Mouse (Mus musculus) heart, adult 2 months (tissue): ENCODE measurements around the gene Rln3. TPM values are rescaled to one million over a fixed set of nuclear protein-coding genes. Genes with fewer than 3 reads are reported as not detected.

Experiments used
- DNase-seq, 2 experiments: peaks; one replicate each; pipeline ENCODE4 v3.0.0; 2021
- H3K27ac ChIP-seq: fragments of 200-600 bp; 2 replicates; pipeline ENCODE4 v1.8.1; 2022
- H3K27me3 ChIP-seq: fragments of 200-500 bp; 2 replicates; pipeline ENCODE4 v1.6.1; 2012; ENCODE audit warnings: mild to moderate bottlenecking, low read length, inconsistent platforms, mixed read lengths; ENCODE audit not compliant: control insufficient read depth, insufficient read depth
- H3K36me3 ChIP-seq: fragments of 200-500 bp; 2 replicates; pipeline ENCODE4 v1.6.1; 2012; ENCODE audit warnings: low read length, inconsistent platforms; ENCODE audit not compliant: control insufficient read depth, insufficient read depth
- H3K4me1 ChIP-seq: fragments of 200-500 bp; 2 replicates; pipeline ENCODE4 v1.6.1; 2011; ENCODE audit warnings: low read length; ENCODE audit not compliant: control insufficient read depth, insufficient read depth
- H3K4me3 ChIP-seq: fragments of 200-600 bp; 2 replicates; pipeline ENCODE4 v1.8.1; 2022
- H3K79me2 ChIP-seq: fragments of 200-500 bp; replicated peaks from 2 replicates; pipeline ENCODE4 v1.6.1; 2012; ENCODE audit warnings: mild to moderate bottlenecking, inconsistent platforms, low read length, moderate library complexity, mixed read lengths; ENCODE audit not compliant: control insufficient read depth, insufficient read depth
- H3K9ac ChIP-seq: fragments of 200-500 bp; 2 replicates; pipeline ENCODE4 v1.6.1; 2012; ENCODE audit warnings: low read depth, mild to moderate bottlenecking, control low read depth, inconsistent platforms, low read length, mixed read lengths
- CTCF ChIP-seq: fragments of 200-600 bp; IDR thresholded peaks from 2 replicates; pipeline ENCODE4 v1.8.1; 2022; ENCODE audit warnings: antibody characterized with exemption, mild to moderate bottlenecking, moderate library complexity
- EP300 ChIP-seq: fragments of 200-500 bp; IDR thresholded peaks from 2 replicates; pipeline ENCODE4 v1.6.1; 2011; ENCODE audit warnings: low read depth, low read length, control low read depth; ENCODE audit not compliant: insufficient read depth
- POLR2A ChIP-seq: fragments of 200-500 bp; IDR thresholded peaks from 2 replicates; pipeline ENCODE4 v1.6.1; 2011; ENCODE audit warnings: mild to moderate bottlenecking, low read depth, low read length, control low read depth; ENCODE audit not compliant: insufficient read depth
- WGBS: fragments of 180-500 bp; shearing (Covaris S2); methylation state at CpG from one replicate; pipeline ENCODE4 v1.1.7; 2018; 5-methylcytosine and 5-hydroxymethylcytosine counted together
- intact Hi-C: fragments of 180-260 bp; cut with DNase I; formaldehyde crosslinking; loops from one replicate; pipeline ENCODE4 v1.15.1; 2025
- polyA plus RNA-seq: library from polyadenylated mRNA; depleted of rRNA; stranded (reverse); fragments of >200 nt; gene quantifications from 2 replicates; pipeline ENCODE4 v1.2.3, GENCODE M21; 2012
- total RNA-seq, 2 experiments: library from RNA; stranded (reverse); gene quantifications; 2 replicates each; pipeline ENCODE4 v1.2.3; 2021

Rln3 gene
- total and polyA plus RNA-seq, 3 experiments = not detected

- H3K4me1 ChIP-seq = peaks cover 5% of the 10 kb centered on the region
- no peak overlapping the region for H3K9ac ChIP-seq
- intact Hi-C loops = loop anchor here (2.0 kb wide), 1 partner anchor 25 kb away; no protein-coding TSS in a partner anchor
- TF ChIP-seq POLR2A (no peak), EP300 (no peak), CTCF (no peak)
- peak in 1 of 2 experiments; percentile 63 for DNase-seq
- no peaks in the 10 kb centered on the region for H3K36me3 ChIP-seq
- no peaks in the 10 kb centered on the region for H3K27me3 ChIP-seq
- no peaks in the 10 kb centered on the region for H3K79me2 ChIP-seq
- no peak overlapping the region for H3K27ac ChIP-seq
- H3K4me3 ChIP-seq = no peak overlapping the region
- 47% methylated on average over 8 of the region's 8 CpGs for WGBS
Observed at GRCm38 (mm10) chr8:84063861-84064610, 19.2 kb upstream of the Rln3 start.

DNA sequence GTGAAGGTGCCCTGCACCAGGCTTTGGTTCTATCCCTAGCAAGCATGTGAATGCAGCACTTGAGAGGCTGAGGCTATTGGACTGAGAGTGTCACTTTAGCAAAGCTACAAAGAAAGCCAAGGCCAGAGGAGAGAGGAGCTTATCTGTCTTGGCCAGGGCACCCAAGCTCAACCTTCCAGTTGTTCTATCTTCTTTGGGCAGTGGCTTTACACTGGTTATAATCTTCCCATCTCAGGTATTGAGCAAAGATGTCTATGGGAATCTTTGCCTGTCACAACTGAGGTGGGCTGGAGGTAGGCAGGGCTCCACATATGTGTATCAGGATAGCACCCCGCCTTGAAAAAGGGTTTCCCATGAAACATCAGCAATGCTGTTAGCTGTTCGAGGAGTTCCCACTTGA is 15.4 kb upstream of the Rln3 start:
- no peak for DNase-seq
- 87% methylated on average over 2 of the region's 2 CpGs for WGBS

DNA sequence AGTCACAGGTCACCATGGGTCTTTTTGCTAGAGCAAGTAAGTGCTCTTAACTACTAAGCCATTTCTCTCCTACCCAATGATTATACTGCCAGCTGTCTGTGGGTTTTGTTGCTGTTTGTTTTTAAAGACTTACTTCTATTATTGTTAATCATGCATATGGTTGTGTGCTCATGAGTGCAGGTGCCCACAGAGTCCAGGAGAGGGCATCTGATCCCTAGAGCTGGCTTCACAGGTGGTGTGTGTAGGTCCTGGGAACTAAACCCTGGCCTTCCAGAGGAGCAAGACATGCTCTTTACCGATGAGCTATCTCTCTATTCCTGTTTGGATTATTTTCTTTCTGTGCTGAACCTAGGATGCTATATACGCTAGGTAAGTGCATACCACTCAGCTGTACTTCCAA is 14.4 kb upstream of the Rln3 start:
- H3K36me3 ChIP-seq = no peaks in the 10 kb centered on the region
- no peak overlapping the region for H3K4me3 ChIP-seq
- TF ChIP-seq POLR2A = no peak
- TF ChIP-seq CTCF = no peak
- TF ChIP-seq EP300 = no peak
- no peaks in the 10 kb centered on the region for H3K27me3 ChIP-seq
- H3K79me2 ChIP-seq = no peaks in the 10 kb centered on the region
- intact Hi-C loops = no loop called here
- WGBS = 92% methylated on average over 2 of the region's 2 CpGs
- no peak overlapping the region for H3K27ac ChIP-seq
- DNase-seq = no peak
- no peak overlapping the region for H3K9ac ChIP-seq
- no peaks in the 10 kb centered on the region for H3K4me1 ChIP-seq

More for the DNA sequence above, 15.4 kb upstream of the Rln3 start:
- Histone ChIP-seq H3K4me3 (no peak overlapping the region), H3K36me3 (no peaks in the 10 kb centered on the region), H3K27me3 (no peaks in the 10 kb centered on the region), H3K9ac (no peak overlapping the region), H3K79me2 (no peaks in the 10 kb centered on the region), H3K4me1 (no peaks in the 10 kb centered on the region), H3K27ac (no peak overlapping the region)
- TF ChIP-seq POLR2A (no peak), CTCF (no peak), EP300 (no peak)
- intact Hi-C loops = no loop called here

DNA sequence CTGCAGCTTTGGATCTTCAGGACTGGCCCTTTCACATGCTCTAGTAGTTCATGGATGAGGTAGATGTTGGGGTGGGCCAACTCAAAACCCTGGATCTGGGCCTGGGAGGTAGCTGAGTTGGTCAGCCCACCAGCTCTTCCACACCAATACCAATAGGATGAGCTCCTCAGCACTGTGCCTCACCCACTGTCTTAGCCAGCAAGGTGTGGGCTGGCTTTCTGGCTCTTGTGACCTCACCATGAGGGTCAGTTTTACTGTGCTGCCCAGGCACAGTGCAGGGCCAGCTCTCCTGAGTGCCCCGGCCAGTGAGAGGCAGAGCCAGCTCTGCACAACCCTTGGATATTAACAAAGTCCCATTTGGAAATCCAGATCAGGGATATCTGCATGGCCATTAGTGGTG is 13.0 kb upstream of the Rln3 start:
- DNase-seq = no peak
- Histone ChIP-seq H3K4me3 (no peak overlapping the region), H3K79me2 (no peaks in the 10 kb centered on the region), H3K9ac (no peak overlapping the region), H3K4me1 (no peaks in the 10 kb centered on the region), H3K27ac (no peak overlapping the region), H3K27me3 (no peaks in the 10 kb centered on the region), H3K36me3 (no peaks in the 10 kb centered on the region)
- TF ChIP-seq EP300 = no peak
- TF ChIP-seq CTCF = no peak
- no peak for TF ChIP-seq POLR2A
- WGBS = 96% methylated on average over 1 of the region's 1 CpGs
- intact Hi-C loops = no loop called here

DNA sequence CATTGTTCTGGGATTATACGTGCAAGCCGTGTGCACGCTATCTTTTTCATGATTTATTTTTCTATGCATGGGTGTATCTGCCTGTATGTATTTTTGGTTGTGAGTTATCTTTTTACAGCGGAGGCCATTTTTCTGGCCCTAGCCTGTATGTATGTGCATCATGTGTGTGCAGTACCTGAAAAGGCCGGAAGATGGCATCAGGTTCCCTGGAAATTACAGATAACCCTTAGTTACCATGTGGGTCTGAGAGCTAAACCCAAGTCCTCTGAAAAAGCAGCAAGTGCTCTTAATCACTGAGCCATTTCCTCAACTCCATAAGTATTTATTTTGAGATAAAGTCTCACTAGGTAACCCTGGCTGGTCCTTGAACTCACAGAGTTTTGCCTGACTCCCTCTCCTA is 8.4 kb upstream of the Rln3 start:
- Histone ChIP-seq H3K4me1 (no peaks in the 10 kb centered on the region), H3K36me3 (no peaks in the 10 kb centered on the region), H3K4me3 (no peak overlapping the region), H3K27ac (no peak overlapping the region), H3K27me3 (no peaks in the 10 kb centered on the region), H3K79me2 (no peaks in the 10 kb centered on the region), H3K9ac (no peak overlapping the region)
- TF ChIP-seq POLR2A (no peak), EP300 (no peak), CTCF (no peak)
- WGBS = 69% methylated on average over 5 of the region's 5 CpGs
- DNase-seq = no peak
- intact Hi-C loops = no loop called here

GRCm38 (mm10) chr8:84052746-84053145 is 7.9 kb upstream of the Rln3 start:
- H3K4me1 ChIP-seq = no peaks in the 10 kb centered on the region
- no peak overlapping the region for H3K27ac ChIP-seq
- 26% methylated on average over 3 of the region's 3 CpGs for WGBS
- no peaks in the 10 kb centered on the region for H3K27me3 ChIP-seq
- TF ChIP-seq CTCF = no peak
- TF ChIP-seq POLR2A = no peak
- TF ChIP-seq EP300 = no peak
- no peak overlapping the region for H3K9ac ChIP-seq
- no peak for DNase-seq
- no peaks in the 10 kb centered on the region for H3K79me2 ChIP-seq
- no peak overlapping the region for H3K4me3 ChIP-seq
- H3K36me3 ChIP-seq = no peaks in the 10 kb centered on the region
- intact Hi-C loops = no loop called here
